Mouse (Mus musculus) urinary bladder, postnatal 25 days (tissue): Measurements from ENCODE around the gene Pgf.
A peak's percentile ranks its signal among the peaks of the same experiment; 100 is the strongest.
"Not testable (repeated sequence)": the region's sequence is repeated elsewhere in the genome, so short reads cannot be mapped to it uniquely, and the experiment has no call there.

ENCODE experiments used
- DNase-seq: peaks from one replicate; pipeline ENCODE4 v3.0.0; 2022; ENCODE audit warnings: low spot score

Gene Pgf

GRCm38 (mm10) chr12:85157797-85158460, 19.7 kb downstream of the Pgf start:
- DNase-seq, result no peak

- no peak for DNase-seq
Observed at GRCm38 (mm10) chr12:85156324-85156723, 21.3 kb downstream of the Pgf start.

GRCm38 (mm10) chr12:85153011-85153410, 24.6 kb downstream of the Pgf start:
- DNase-seq, result no peak

GRCm38 (mm10) chr12:85151002-85151774, 26.4 kb downstream of the Pgf start, which contains the start of gene Rps6kl1:
Rps6kl1 (minus strand) TSS chr12:85151264.
- DNase-seq, result no peak

- no peak for DNase-seq
Observed at GRCm38 (mm10) chr12:85150321-85151001, 27.1 kb downstream of the Pgf start.

GRCm38 (mm10) chr12:85146881-85147280, 30.7 kb downstream of the Pgf start:
- DNase-seq, result no peak

GRCm38 (mm10) chr12:85146355-85146754, 31.2 kb downstream of the Pgf start:
- no peak for DNase-seq

GRCm38 (mm10) chr12:85145630-85146029, 32.0 kb downstream of the Pgf start:
- DNase-seq, result no peak

- no peak for DNase-seq
Observed at GRCm38 (mm10) chr12:85144821-85145220, 32.8 kb downstream of the Pgf start.

GRCm38 (mm10) chr12:85144276-85144675, 33.3 kb downstream of the Pgf start:
- DNase-seq, result not testable (repeated sequence)

- peak; percentile 84 for DNase-seq
Observed at GRCm38 (mm10) chr12:85142803-85143202, 34.8 kb downstream of the Pgf start.

- DNase-seq, result no peak
Observed at GRCm38 (mm10) chr12:85141096-85141495, 36.5 kb downstream of the Pgf start.

- no peak for DNase-seq
Observed at GRCm38 (mm10) chr12:85140036-85140701, 37.4 kb downstream of the Pgf start.

- DNase-seq, result no peak
Observed at GRCm38 (mm10) chr12:85136627-85137026, 41.0 kb downstream of the Pgf start.

- no peak for DNase-seq
Observed at GRCm38 (mm10) chr12:85135513-85136470, 41.8 kb downstream of the Pgf start.

GRCm38 (mm10) chr12:85134043-85134794, 43.4 kb downstream of the Pgf start:
- DNase-seq, result no peak

GRCm38 (mm10) chr12:85131361-85131760, 46.2 kb downstream of the Pgf start:
- DNase-seq, result no peak

GRCm38 (mm10) chr12:85129426-85129978, 48.1 kb downstream of the Pgf start:
- no peak for DNase-seq

- DNase-seq, result no peak
Observed at GRCm38 (mm10) chr12:85126986-85127603, 50.5 kb downstream of the Pgf start.

GRCm38 (mm10) chr12:85124751-85125150, 52.8 kb downstream of the Pgf start:
- DNase-seq, result no peak
